14 mouse cellular contexts compared by ENCODE assay signal in the genomic region with DNA sequence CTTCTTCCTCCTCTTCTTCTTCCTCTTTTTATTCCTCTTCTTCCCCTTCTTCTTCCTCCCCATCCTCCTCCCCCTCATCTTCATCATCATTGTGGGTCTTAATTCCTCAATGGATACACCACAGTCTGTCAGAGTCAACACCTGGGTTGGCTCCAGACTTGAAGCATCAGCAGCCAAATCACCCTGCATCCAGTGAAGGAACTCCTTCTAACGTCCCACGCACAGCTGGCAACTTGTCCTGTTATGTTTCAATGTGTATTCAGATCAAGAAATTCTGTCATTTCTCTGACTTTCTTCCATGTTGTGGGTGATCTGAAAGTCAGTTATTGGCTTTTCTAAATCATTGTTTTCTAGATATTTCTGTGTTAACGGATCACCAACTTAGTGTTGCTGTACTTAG.
"Had no signal": no experiment of that assay in that cellular context is flagged by ENCODE, and none has a peak within 500 bp of the region (broad histone marks: within the 10 kb centered on the region; RNA-seq: fewer than 3 reads in every experiment).

No protein-coding gene starts in this region.

- DNase-seq: lung, adult 18-20 months; lung, embryonic 14.5 days; lung, postnatal 10 days; lung, postnatal 4 days; right cerebral cortex, postnatal 25 days; thymus, adult 2 months; thymus, postnatal 25 days; thymus, postnatal 4 days had no signal

- H3K36me3 ChIP-seq: midbrain, embryonic 10.5 days; midbrain, embryonic 12.5 days; midbrain, embryonic 15.5 days; neural tube, embryonic 12.5 days; stomach, embryonic 15.5 days had no signal

- H3K9me3 ChIP-seq: midbrain, embryonic 10.5 days; midbrain, embryonic 12.5 days; midbrain, embryonic 15.5 days; neural tube, embryonic 12.5 days; stomach, embryonic 15.5 days had no signal

- H3K27ac ChIP-seq: midbrain, embryonic 10.5 days; midbrain, embryonic 12.5 days; midbrain, embryonic 15.5 days; neural tube, embryonic 12.5 days; stomach, embryonic 15.5 days; stomach, postnatal 0 days had no signal

- ATAC-seq: midbrain, embryonic 15.5 days had no signal

- H3K4me2 ChIP-seq: lung, embryonic 14.5 days; midbrain, embryonic 12.5 days; midbrain, embryonic 15.5 days; neural tube, embryonic 12.5 days; stomach, embryonic 15.5 days had no signal

- H3K9ac ChIP-seq: lung, embryonic 14.5 days; midbrain, embryonic 12.5 days; midbrain, embryonic 15.5 days; neural tube, embryonic 12.5 days; stomach, embryonic 15.5 days had no signal

- H3K4me3 ChIP-seq: midbrain, embryonic 10.5 days; midbrain, embryonic 12.5 days; midbrain, embryonic 15.5 days; neural tube, embryonic 12.5 days; stomach, embryonic 15.5 days had no signal

- H3K27me3 ChIP-seq: midbrain, embryonic 15.5 days; neural tube, embryonic 12.5 days; stomach, embryonic 15.5 days had no signal

- H3K4me1 ChIP-seq: midbrain, embryonic 10.5 days; midbrain, embryonic 12.5 days; neural tube, embryonic 12.5 days; stomach, embryonic 15.5 days had no signal
